Mouse (Mus musculus): ENCODE data around the gene Deaf1. TPM values are rescaled to one million over a fixed set of nuclear protein-coding genes. Genes with fewer than 3 reads are reported as not detected.
A peak's percentile ranks its signal among the peaks of the same experiment; 100 is the strongest.

Gene Deaf1
- polyA plus RNA-seq, 1 experiment from 2014 or later = 40.8 TPM

- Histone ChIP-seq H3K4me2 (replicated peaks; ENCODE audit: low read depth, low read length) (no peak within 1 kb of the TSS), H3K4me1 (ENCODE audit: insufficient read depth, low read depth, low read length) (peaks cover 6% of the 10 kb centered on the region; the same call in 1 of the 2 replicates), H3K4me3 (ENCODE audit: low read depth, low read length) (no peak within 1 kb of the TSS), H3K27ac (ENCODE audit: low read length) (no peak within 1 kb of the TSS), H3K36me3 (ENCODE audit: insufficient read depth, low read length) (no peaks in the 10 kb centered on the region), H3K9me3 (ENCODE audit: low read length) (no peaks in the 10 kb centered on the region), H3K9ac (replicated peaks; ENCODE audit: low read depth) (no peak within 1 kb of the TSS), H3K27me3 (replicated peaks; ENCODE audit: insufficient read depth, low read length) (0 out of 2 replicates have a peak, but pooled peaks cover 5% of the 10 kb centered on the region)
- no peak for DNase-seq (ENCODE audit: low spot score)
- TF ChIP-seq CTCF (IDR thresholded peaks at IDR 0.05) (no peak), EP300 (IDR thresholded peaks at IDR 0.05) (no peak)
- WGBS = 66% methylated on average over 11 of the region's 11 CpGs
- no peak for ATAC-seq
These were observed 50.9 kb downstream of the Deaf1 start, which contains the start of gene Cdhr5 for GRCm38 (mm10) chr7:141276546-141276945. Cdhr5 (minus strand) TSS chr7:141276786.

- no peaks in the 10 kb centered on the region for H3K9me3 ChIP-seq (ENCODE audit: low read length)
- H3K4me1 ChIP-seq (ENCODE audit: insufficient read depth, low read depth, low read length) = peaks cover 6% of the 10 kb centered on the region; the same call in 1 of the 2 replicates
- 82% methylated on average over 9 of the region's 9 CpGs for WGBS
- no peak overlapping the region for H3K4me2 ChIP-seq (replicated peaks; ENCODE audit: low read depth, low read length)
- no peak overlapping the region for H3K9ac ChIP-seq (replicated peaks; ENCODE audit: low read depth)
- ATAC-seq = no peak
- H3K27me3 ChIP-seq (replicated peaks; ENCODE audit: insufficient read depth, low read length) = 0 out of 2 replicates have a peak, but pooled peaks cover 5% of the 10 kb centered on the region
- TF ChIP-seq CTCF (IDR thresholded peaks at IDR 0.05) = no peak
- no peak for TF ChIP-seq EP300 (IDR thresholded peaks at IDR 0.05)
- H3K36me3 ChIP-seq (ENCODE audit: insufficient read depth, low read length) = no peaks in the 10 kb centered on the region
- H3K4me3 ChIP-seq (ENCODE audit: low read depth, low read length) = no peak overlapping the region
- DNase-seq (ENCODE audit: low spot score) = no peak
- no peak overlapping the region for H3K27ac ChIP-seq (ENCODE audit: low read length)
These were observed 52.1 kb downstream of the Deaf1 start for GRCm38 (mm10) chr7:141275356-141275755.

- H3K9me3 ChIP-seq (ENCODE audit: low read length) = no peaks in the 10 kb centered on the region
- no peak for ATAC-seq
- peaks cover under 1% of the 10 kb centered on the region; the same call in 1 of the 2 replicates for H3K4me1 ChIP-seq (ENCODE audit: insufficient read depth, low read depth, low read length)
These were observed 56.9 kb downstream of the Deaf1 start for GRCm38 (mm10) chr7:141270631-141271030.

GRCm38 (mm10) chr7:141269273-141269545, 58.3 kb downstream of the Deaf1 start:
- ATAC-seq (no peak), DNase-seq (ENCODE audit: low spot score) (no peak)
- 62% methylated on average over 11 of the region's 14 CpGs for WGBS
- Histone ChIP-seq H3K9me3 (ENCODE audit: low read length) (no peaks in the 10 kb centered on the region), H3K9ac (replicated peaks; ENCODE audit: low read depth) (no peak overlapping the region), H3K4me3 (ENCODE audit: low read depth, low read length) (peak overlapping the region; percentile 8; the same call in 1 of the 2 replicates), H3K4me2 (replicated peaks; ENCODE audit: low read depth, low read length) (peak overlapping the region; percentile 41), H3K4me1 (ENCODE audit: insufficient read depth, low read depth, low read length) (peaks cover 9% of the 10 kb centered on the region; the same call in 1 of the 2 replicates), H3K36me3 (ENCODE audit: insufficient read depth, low read length) (no peaks in the 10 kb centered on the region), H3K27ac (ENCODE audit: low read length) (no peak overlapping the region), H3K27me3 (replicated peaks; ENCODE audit: insufficient read depth, low read length) (no peaks in the 10 kb centered on the region)
- TF ChIP-seq EP300 (IDR thresholded peaks at IDR 0.05) (no peak), CTCF (IDR thresholded peaks at IDR 0.05) (no peak)

More at GRCm38 (mm10) chr7:141270631-141271030, 56.9 kb downstream of the Deaf1 start:
- no peak for DNase-seq (ENCODE audit: low spot score)
- WGBS = 77% methylated on average over 3 of the region's 3 CpGs
- no peak overlapping the region for H3K4me2 ChIP-seq (replicated peaks; ENCODE audit: low read depth, low read length)
- no peaks in the 10 kb centered on the region for H3K36me3 ChIP-seq (ENCODE audit: insufficient read depth, low read length)
- no peak overlapping the region for H3K27ac ChIP-seq (ENCODE audit: low read length)
- no peaks in the 10 kb centered on the region for H3K27me3 ChIP-seq (replicated peaks; ENCODE audit: insufficient read depth, low read length)
- TF ChIP-seq EP300 (IDR thresholded peaks at IDR 0.05) = no peak
- TF ChIP-seq CTCF (IDR thresholded peaks at IDR 0.05) = no peak
- H3K9ac ChIP-seq (replicated peaks; ENCODE audit: low read depth) = no peak overlapping the region
- no peak overlapping the region for H3K4me3 ChIP-seq (ENCODE audit: low read depth, low read length)

- Histone ChIP-seq H3K27me3 (replicated peaks; ENCODE audit: insufficient read depth, low read length) (no peaks in the 10 kb centered on the region), H3K4me2 (replicated peaks; ENCODE audit: low read depth, low read length) (peak overlapping the region; percentile 41), H3K9ac (replicated peaks; ENCODE audit: low read depth) (no peak overlapping the region), H3K36me3 (ENCODE audit: insufficient read depth, low read length) (no peaks in the 10 kb centered on the region), H3K4me1 (ENCODE audit: insufficient read depth, low read depth, low read length) (peaks cover 9% of the 10 kb centered on the region; the same call in 1 of the 2 replicates), H3K9me3 (ENCODE audit: low read length) (no peaks in the 10 kb centered on the region), H3K4me3 (ENCODE audit: low read depth, low read length) (peak overlapping the region; percentile 8; the same call in 1 of the 2 replicates), H3K27ac (ENCODE audit: low read length) (no peak overlapping the region)
- DNase-seq (ENCODE audit: low spot score) (peak; percentile 74), ATAC-seq (peak; percentile 17)
- TF ChIP-seq EP300 (IDR thresholded peaks at IDR 0.05) (no peak), CTCF (IDR thresholded peaks at IDR 0.05) (no peak)
- 56% methylated on average over 24 of the region's 24 CpGs for WGBS
These were observed 58.8 kb downstream of the Deaf1 start for GRCm38 (mm10) chr7:141268466-141269272.

- 2% methylated on average over 25 of the region's 25 CpGs for WGBS
- peaks cover 26% of the 10 kb centered on the region; the same call in 1 of the 2 replicates for H3K36me3 ChIP-seq (ENCODE audit: insufficient read depth, low read length)
- H3K4me3 ChIP-seq (ENCODE audit: low read depth, low read length) = peak within 1 kb of the TSS; percentile 89
- H3K4me2 ChIP-seq (replicated peaks; ENCODE audit: low read depth, low read length) = peak within 1 kb of the TSS; percentile 72
- no peaks in the 10 kb centered on the region for H3K9me3 ChIP-seq (ENCODE audit: low read length)
- peaks cover 9% of the 10 kb centered on the region; the same call in 1 of the 2 replicates for H3K4me1 ChIP-seq (ENCODE audit: insufficient read depth, low read depth, low read length)
- peak within 1 kb of the TSS; percentile 90 for H3K27ac ChIP-seq (ENCODE audit: low read length)
- peak; percentile 91 for ATAC-seq
- no peak for TF ChIP-seq EP300 (IDR thresholded peaks at IDR 0.05)
- no peak for TF ChIP-seq CTCF (IDR thresholded peaks at IDR 0.05)
- H3K27me3 ChIP-seq (replicated peaks; ENCODE audit: insufficient read depth, low read length) = no peaks in the 10 kb centered on the region
- peak; percentile 94 for DNase-seq (ENCODE audit: low spot score)
- H3K9ac ChIP-seq (replicated peaks; ENCODE audit: low read depth) = peak within 1 kb of the TSS; percentile 74
These were observed 61.5 kb downstream of the Deaf1 start, which contains the start of gene Irf7 for GRCm38 (mm10) chr7:141265739-141266561. Irf7 (minus strand) TSS chr7:141266481.

Measured in lung, postnatal 0 days (tissue).